Mouse (Mus musculus) left cerebral cortex, postnatal 36 days (tissue): ENCODE measurements around the gene Kank3. TPM values are rescaled to one million over a fixed set of nuclear protein-coding genes. Genes with fewer than 3 reads are reported as not detected.

ENCODE experiments used
- DNase-seq, 2 experiments: peaks; one replicate each; pipeline ENCODE4 v3.0.0; 2021 to 2022; ENCODE audit warnings: low spot score in 2 of 2, mixed read lengths in 1 of 2
- intact Hi-C: fragments of 180-260 bp; cut with DNase I; formaldehyde crosslinking; loops from one replicate; pipeline ENCODE4 v1.15.1; 2025
- total RNA-seq, 2 experiments: library from RNA; stranded (reverse); gene quantifications; 2 replicates each; pipeline ENCODE4 v1.2.3; 2021

Kank3 gene
- 10 to 100 TPM; 27.0 to 44.8 TPM for total RNA-seq

DNA sequence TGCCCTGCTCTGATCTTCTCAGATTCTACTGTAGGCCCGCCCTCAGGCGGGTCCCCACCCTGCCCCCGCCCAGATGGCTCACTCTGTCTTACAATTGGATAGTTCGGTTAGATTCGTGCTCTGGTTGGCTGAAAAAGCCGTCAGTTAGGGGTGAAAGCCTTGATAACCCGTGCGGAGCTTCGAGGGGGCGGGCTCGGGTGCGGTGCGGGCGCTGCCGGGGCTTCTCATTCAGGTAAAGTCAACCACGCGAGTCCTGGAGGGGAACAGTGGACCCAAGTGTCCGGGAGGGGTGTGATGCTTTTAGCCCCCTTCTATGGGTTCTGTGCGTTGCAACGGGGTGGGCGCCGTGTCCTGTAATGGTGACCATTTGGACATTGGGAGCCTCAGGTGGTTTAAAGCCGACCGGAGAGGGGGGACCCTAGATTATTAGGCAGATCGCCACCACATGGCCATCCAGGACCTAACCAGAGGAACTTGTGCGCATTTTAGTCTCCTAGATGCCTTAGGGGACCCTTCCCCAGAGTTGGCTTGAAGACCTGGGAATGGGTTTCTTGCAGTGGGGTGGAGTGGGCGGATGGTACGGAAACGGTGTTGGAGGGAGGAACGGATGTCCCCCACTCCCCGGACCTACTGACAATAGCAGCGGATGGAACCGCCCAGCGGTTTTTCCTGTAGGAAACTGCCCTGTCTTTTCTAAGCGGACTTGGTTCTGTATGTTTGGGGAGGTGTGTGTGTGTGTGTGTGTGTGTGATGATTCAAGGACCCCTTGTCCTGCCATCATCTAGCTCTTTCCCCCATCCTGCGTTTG is at the start of gene Kank3:
Kank3 (plus strand) TSS at position 186 of the 808 bp plus-strand sequence.
- intact Hi-C loops, result no loop called here
- DNase-seq, result peak; percentile 85 to 94

DNA sequence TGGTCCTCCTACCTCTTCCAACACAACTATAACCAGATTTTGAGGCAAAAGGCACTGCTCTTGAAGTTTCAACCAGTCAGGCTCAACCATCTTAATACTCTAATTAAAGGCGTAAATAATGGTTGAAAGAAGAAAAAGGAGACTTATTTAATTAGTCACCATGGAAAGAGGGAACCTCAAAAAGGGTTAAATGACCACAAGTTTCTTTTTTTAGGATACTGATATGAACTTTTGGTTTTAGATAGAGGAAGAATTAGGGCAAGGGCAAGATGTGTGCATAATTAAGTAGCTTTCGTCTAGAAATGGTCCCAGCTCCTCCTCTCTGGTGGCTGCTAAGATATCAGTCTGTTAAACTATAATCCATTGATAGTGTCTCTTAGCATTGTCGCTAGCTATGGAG is 43.9 kb upstream of the Kank3 start:
- intact Hi-C loops, result no loop called here
- DNase-seq, result no peak

DNA sequence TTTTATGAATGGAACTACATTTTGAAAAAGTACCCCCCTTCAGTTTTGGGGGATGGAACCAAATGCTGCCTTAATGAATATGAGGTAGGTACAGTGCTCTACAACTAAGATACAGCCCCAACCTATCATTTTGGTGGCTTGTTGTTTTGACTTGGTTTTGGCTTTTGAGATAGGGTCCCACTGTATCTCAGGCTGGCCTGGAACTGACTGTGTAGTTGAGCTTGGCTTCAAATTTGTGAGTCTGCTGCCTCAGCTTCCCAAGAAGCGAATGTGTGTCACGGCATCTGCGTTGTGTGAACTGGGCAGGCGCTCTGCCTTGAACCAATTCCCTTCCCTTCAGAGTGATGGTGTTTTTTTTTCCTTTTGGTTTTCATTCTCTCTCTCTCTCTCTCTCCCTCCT is 38.7 kb upstream of the Kank3 start:
- no peak for DNase-seq
- intact Hi-C loops, result no loop called here

DNA sequence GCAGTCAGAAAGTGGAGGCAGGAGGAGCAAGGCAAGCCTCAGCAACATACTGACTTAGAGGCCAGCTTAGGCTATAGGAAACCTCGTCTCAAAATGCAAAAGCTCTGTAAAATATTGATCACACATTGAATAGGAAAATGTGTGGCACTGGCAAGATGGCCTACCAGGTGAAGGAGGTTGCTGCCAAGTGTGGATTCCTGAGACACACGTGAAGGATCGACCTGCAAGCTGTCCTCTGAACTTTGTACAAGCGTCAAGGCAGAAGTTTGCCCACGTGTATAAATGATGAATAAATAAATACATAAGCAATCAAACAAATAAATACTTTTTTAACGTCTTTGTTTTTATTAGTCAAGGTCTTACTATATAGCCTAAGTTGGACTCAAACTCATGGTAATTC is 36.9 kb upstream of the Kank3 start:
- intact Hi-C loops, result no loop called here
- no peak for DNase-seq

DNA sequence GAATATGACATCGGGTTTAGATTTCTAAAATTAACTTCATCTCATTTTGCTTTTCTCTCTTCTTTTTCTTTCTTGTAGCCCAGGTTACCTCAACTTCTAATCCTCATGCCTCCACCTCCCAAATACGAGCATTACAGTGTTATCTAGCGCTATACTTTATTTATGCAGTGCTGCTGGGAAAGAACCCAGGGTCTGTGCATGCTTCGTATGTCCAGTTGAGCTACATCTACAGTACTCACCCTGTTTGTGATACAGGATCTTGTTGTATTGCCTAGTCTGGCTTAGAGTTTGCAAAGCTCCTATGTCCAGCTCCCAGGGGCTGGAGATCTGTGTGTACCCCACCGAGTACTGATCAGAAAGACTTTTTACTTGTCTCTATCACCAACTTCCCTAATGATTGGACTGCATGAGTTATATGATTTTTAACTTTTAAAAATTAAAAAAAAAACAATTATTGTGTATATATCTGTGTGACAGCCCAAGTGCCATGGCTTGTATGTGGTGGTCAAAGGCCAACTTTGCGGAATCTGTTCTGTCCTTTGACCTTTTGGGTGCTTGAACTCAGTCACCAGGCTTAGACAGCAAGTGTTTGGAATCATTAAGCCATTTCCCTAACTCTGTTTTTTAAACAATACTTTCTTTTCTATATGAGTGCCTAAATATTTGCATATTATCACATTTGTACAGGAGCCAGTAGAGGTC is 36.3 kb upstream of the Kank3 start:
- DNase-seq, result no peak
- intact Hi-C loops, result no loop called here

DNA sequence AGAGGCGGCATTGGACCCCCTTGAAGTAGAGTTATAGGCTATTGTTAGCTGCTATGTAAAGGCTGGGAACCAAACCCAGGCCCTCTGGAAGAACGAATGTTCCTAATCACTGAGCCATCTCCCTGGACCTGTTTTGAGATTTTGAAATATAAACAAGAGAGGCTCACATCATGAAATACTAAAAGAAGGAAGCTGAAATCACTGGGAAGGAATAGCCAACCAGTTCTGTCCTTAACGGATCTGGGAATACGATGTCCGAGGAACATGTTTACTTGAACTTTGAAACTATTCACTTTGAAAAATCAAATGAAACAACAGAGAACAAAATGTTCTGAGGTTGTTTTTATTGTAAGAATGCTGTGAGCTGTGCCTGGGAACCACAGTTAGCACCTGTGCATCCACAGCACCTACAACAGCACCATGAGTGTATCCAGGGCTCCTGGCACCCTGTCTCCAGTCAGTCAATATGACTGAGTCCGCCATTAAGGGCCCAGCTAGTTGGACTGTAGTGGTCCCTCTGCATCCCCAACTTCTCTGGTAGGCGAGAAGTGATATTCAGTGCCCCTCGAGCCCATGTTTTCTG is 35.7 kb upstream of the Kank3 start:
- intact Hi-C loops, result no loop called here
- DNase-seq, result no peak

DNA sequence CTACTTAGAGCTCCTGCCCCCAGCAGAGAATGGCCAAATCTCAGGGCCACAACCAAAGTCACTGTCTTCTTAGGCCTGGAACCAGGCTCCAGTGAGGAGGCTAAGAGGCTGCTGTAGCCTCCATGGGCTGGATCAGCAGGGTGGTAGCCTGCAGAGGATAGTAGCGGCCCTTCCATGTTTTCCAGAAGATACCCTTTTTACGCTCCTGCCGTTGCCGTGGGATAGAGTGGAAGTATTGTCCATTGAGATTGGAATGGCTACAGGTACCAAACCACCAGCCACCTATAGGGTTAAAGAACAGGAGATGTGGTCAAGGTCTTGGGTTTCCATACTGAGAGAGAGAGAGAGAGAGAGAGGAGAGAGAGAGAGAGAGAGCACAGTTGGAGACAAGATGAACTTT is 35.0 kb upstream of the Kank3 start:
- intact Hi-C loops, result no loop called here
- no peak for DNase-seq

DNA sequence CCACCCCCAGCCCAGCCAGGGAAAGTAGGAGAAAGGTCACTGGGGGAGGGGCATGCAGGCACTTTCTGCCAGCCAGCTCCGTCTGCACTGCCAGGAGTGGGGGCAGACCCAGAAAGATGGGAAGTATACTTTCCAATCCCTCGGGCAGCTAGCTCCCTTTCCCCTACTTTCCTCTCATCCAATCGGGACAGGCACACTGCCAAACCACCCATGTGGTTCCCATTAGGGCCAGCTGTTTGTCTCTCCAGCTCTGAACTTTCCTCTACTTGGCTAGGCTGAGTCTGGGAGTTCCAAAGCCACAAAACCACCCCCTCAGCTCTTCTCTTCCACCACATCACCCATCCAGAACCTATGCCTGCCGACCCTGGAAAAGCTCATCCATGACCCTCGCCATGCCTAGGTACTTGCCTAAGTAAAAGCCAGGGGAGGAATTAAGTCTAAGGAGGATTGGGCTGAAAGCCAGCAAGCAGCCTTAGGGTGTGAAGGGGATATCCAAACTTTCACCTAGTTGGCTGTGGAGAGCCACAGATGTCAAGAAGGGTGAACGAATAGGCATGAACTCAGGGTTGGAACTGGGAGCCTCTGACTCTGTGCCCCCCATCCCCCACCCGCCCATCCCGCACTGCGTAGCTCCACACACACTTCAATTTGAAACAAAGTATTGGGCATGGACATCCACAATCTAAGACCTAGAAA is 30.9 kb upstream of the Kank3 start:
- peak; percentile 67 to 80 for DNase-seq
- intact Hi-C loops, result no loop called here

DNA sequence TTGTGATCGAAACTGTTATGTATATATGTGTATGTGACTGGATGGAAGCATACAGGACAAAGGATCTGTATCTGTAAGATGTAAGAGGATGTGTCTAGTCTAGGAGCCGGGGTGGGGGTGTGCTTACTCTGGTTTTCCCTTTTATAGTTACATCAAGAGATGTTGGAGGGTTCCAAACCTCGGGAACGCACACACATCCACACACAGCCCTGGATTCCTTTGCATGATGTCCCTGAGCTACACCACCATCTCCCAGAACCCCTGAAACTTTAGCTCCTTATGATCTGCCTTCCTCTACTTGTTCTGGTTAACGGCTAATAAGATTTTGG is 30.4 kb upstream of the Kank3 start:
- intact Hi-C loops, result no loop called here
- DNase-seq, result no peak

DNA sequence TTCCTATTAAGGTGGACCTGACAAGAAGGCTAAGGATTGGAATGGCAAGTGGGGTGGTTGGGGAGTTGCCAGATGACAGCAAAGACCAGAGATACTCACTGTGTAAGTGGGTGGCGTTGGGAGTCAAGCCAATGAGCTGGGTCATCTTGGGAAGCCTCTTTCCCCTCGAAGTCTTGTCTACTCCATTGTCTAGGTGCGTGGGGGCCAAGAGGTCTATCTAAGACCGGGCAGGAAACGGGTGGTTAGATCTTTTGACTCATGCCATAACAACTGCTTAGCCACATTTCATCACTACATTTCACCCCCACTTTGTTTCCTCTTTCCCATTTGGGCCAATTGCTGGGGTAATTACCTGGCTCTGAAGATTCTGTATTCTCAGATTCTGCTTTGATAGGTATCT is 29.9 kb upstream of the Kank3 start:
- no peak for DNase-seq
- intact Hi-C loops, result no loop called here

DNA sequence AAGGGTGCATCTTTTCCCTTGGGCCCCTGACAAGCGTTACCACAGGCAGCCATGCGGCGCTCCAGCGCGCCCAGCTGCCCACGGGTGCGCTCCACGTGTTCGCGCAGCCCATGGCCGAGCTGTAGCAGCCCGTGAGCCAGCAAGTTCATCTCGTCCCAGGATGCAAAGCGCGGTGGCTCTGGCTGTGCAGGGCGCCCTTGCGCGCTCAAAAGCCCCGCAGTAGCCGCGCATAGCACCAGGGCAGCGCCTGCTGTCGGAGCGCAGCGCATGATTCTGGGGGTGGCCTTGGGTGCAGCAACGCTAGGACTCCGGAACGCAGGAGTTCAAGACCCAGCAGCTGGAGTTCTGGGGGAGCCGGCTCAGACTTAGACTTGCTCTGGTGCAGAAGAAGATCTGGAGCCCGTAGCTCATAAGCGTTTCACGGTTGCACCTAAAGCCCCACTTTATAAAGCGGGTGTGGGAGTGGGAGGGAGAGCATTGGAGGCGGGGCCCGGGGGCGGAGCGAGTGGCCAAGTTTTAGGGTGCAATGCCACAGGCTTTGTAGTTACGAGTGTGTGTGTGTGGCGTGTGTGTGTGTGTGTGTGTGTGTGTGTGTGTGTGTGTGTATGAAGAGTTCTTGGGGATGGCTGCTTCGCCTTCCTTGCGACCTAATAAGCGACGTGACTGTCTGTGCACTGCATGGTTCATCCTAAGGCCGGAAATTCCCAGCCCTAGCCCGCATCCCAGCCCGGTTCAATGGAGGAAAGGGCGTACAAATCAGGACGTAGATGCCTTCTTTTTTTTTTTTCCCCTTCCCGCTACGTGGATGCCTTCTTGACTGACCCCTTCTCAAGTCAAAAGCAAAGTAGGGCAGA is 29.0 kb upstream of the Kank3 start, which contains the start of gene Angptl4:
Angptl4 (minus strand) TSS at position 707 of the 854 bp plus-strand sequence.
- peak; percentile 43 to 62 for DNase-seq
- intact Hi-C loops, result no loop called here

DNA sequence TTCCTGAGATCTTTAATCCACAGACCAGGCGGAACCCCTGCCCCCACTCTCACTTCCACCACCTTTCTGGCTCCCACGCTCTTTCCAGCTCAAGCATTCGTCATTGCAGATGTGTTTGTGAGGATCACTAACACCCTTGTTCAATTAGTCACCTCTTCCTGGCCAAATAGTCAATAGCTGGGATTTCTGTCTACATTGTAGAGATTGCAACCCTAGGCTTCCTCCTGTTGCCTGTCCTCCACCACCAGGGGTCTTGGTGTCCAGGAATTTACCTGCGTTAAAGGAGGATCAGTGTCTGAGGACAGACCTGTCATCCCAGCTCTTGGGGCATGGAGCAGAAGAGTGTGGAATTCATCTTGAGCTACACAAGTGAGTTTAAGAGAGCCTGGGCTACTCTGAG is 28.3 kb upstream of the Kank3 start:
- intact Hi-C loops, result no loop called here
- DNase-seq, result no peak

DNA sequence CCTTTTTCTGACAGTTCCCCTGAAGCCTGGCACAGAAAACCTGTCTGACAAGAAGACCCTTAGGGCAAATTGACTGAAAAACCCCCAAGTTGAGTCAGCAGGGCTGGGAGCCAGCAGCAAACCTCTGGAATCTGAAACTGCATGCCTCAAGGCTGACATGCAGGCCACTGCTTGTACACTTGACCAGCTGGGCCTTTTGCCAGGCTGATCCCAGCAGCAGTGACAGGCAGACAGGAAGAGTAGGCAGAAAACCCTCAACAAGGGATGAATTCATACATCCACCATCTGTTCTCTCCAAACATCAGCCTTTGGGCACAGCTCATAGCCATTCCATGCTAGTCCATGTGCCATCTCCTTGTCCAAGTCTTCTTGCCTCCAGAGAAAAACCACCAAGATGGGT is 26.9 kb upstream of the Kank3 start:
- intact Hi-C loops, result no loop called here
- DNase-seq, result peak; percentile 43 to 50

DNA sequence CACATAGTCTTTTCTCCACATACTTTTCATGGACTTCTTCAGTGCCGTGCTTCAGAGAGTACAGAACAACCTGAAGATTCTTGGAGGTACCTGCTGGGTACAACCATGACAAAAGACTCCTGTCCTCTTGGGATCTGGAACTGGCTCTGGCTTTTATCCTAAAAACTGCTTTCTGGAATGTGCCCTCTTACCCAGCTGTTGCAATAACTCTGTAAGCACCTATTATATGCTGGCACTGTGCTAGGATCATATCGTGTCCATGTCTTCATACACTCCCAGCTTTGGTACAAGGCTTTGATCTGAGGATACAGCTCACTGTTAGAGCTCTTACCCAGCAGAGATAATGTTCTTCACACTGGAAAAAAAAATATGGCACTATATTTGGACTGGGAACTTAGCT is 25.4 kb upstream of the Kank3 start:
- intact Hi-C loops, result no loop called here
- no peak for DNase-seq

DNA sequence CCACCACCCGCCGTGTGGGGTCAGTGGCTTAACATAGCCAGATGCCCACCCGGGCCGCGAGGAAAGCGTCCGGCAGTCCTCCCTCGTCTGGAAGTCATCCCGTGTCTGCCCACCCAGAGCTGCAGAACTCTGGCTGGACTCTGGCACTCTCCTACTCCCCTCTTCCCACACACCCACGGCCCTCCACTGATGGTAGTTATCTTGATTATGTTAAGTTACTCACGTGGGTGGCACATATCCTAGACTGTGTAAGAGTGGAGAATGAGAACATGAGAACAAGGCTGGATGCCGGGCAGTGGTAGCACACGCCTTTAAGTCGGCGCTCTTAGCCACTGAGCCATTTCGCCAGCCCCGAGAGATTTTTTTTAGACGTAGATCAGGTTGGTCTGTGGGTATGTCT is 23.9 kb upstream of the Kank3 start:
- intact Hi-C loops, result no loop called here
- peak in 1 of 2 experiments; percentile 18 for DNase-seq

DNA sequence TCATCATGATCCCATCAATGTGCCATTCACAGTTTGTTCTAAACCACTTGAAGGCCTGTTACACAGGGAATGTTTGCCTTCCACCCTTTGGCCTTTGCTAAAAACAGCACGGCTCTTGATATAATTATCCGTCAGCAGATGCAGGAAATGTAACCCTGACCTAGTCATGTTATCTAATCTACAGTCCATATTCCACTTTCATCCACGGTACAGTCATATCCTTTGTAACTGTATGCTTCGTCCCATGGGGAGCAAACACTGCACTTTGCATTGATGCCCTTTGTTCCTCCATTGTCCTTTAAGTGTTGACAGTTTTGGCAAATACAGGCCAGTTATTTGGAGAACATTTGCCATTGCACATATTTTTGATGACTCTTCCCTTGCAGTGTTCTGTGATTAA is 21.6 kb upstream of the Kank3 start:
- intact Hi-C loops, result no loop called here
- DNase-seq, result no peak

DNA sequence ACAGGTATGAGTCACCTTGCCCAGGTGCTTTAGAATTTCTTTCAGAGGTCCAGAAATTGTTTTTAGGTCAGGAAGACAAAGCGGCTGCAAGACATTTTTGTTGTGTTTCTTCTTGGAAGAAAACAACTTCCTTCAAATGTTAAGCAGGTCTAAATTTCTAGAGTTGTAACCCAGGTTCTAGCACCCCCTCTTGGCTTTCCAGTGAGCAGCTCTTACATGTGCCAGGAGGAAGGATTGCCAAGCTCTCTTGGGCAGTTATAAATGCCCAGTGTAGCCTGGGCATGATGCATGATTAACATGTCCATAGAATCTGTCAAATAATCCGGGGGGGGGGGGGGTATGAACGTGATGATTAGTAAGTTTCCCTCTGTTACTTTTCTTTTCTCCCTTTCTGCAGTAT is 12.0 kb upstream of the Kank3 start:
- no peak for DNase-seq
- intact Hi-C loops, result no loop called here

DNA sequence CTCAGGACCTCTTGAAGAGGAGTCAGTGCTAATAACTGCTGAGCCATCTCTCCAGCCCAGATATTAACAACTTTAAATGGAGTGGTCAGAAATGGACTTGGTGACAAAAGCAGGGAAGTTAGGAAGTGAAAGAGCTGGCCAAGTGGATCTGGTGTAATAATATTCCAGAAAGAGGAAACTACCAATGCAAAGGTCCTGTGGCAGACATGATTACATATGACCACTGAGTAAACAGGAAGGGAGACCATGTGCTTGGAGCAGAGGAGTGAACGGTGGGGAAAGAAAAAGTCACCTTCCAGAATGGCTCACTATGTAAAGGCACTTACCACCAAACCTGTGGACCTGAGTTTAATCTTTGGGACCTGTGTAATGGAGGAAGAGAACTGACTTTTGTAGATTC is 11.0 kb upstream of the Kank3 start:
- intact Hi-C loops, result no loop called here
- DNase-seq, result no peak

DNA sequence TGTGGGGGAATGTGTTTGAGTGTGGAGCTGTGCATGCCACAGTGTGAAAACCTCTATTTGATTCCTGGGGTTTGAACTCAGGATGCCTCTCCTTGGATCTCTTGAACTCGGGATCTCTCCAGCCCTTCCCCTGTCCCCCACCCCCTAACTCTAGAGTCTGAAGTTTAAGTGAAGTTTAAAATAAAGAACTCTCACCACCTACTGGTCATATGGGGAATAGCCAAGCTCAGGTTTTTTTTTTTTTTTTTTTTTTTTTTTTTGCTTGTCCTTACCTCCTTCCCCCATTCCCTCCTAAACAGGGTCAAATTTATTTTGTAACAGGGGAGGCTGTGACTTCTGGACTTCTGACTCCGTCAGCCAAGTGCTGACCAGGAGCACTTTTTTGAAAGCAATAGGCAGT is 8.1 kb upstream of the Kank3 start:
- intact Hi-C loops, result loop anchor here (2.0 to 5.0 kb wide), 2 partner anchors 55 to 75 kb away; no protein-coding TSS in a partner anchor
- no peak for DNase-seq
